Mouse (Mus musculus) frontal cortex, postnatal 36 days (tissue): ENCODE measurements around the gene Ccl7.

Experiments
- DNase-seq, 2 experiments: peaks; one replicate each; pipeline ENCODE4 v3.0.0; 2022; ENCODE audit warnings: low spot score in 2 of 2

Ccl7 gene

DNA sequence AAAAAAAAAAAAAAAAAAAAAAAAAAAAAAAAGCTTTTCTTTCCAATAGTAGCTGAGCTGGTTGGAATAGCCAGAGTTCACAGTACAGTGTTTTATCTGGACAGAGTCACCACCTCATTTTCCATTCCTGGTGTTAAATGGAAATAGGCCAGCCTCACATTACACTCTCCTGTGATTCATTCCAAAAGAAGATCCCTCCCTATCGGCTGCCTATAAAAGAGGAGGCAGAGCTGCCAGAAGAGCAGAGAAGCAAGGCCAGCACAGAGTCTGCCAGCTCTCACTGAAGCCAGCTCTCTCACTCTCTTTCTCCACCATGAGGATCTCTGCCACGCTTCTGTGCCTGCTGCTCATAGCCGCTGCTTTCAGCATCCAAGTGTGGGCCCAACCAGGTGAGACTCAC lies at the start of gene Ccl7:
Gene Ccl7 (plus strand): TSS at position 242 of the 400 bp plus-strand sequence.
- peak in 1 of 2 experiments; percentile 19 for DNase-seq

- DNase-seq, result peak; percentile 85 to 88
These were observed 49.2 kb upstream of the Ccl7 start for GRCm38 (mm10) chr11:81996172-81996841.

GRCm38 (mm10) chr11:81997085-81997484 lies 48.4 kb upstream of the Ccl7 start:
- no peak for DNase-seq

GRCm38 (mm10) chr11:81998646-81999045 lies 46.9 kb upstream of the Ccl7 start:
- DNase-seq, result no peak

GRCm38 (mm10) chr11:81999469-81999868 lies 46.0 kb upstream of the Ccl7 start:
- DNase-seq, result no peak

DNA sequence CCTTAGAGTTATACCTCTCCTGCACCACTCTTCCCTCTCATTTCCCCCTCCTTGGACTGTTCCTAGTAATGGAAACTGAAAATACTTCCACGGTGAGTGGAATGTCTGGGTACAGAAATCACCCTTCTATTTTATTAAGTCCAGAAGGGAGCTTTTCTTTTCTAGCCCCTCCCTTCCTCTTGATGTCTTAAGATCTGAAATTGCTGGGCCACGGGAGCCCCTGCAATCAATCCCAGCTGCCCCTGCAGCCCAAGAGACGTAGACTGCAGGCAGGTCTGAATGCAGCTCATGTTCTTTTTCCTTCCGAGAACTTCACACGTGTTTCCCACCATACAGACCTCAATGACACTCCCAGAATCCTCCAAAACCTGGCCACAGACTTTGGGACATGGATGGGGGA lies 44.9 kb upstream of the Ccl7 start:
- DNase-seq, result no peak

DNA sequence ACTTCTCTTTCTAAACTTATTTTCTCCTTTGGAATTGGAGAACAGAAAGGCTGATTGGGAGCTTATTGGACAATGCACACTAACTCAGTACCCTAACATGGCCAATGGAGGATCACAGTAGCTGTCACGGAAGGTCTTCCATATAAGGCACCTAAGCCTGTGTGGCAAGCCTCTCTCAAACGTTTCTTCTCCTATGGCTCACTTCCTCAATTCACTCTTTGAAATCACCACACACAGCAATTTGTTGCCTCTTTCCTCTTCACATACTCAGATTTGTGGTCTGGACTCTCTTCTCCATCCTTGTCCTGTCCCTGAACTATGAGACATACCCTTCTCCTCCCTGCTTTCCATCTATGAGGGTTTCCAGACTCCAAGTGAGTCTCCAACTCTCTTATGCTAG lies 40.7 kb upstream of the Ccl7 start:
- DNase-seq, result no peak

- DNase-seq, result no peak
These were observed 38.6 kb upstream of the Ccl7 start for GRCm38 (mm10) chr11:82006796-82007423.

- peak in 1 of 2 experiments; percentile 30 for DNase-seq
These were observed 35.4 kb upstream of the Ccl7 start for GRCm38 (mm10) chr11:82010115-82010514.

GRCm38 (mm10) chr11:82011411-82012193 lies 33.9 kb upstream of the Ccl7 start:
- no peak for DNase-seq

DNA sequence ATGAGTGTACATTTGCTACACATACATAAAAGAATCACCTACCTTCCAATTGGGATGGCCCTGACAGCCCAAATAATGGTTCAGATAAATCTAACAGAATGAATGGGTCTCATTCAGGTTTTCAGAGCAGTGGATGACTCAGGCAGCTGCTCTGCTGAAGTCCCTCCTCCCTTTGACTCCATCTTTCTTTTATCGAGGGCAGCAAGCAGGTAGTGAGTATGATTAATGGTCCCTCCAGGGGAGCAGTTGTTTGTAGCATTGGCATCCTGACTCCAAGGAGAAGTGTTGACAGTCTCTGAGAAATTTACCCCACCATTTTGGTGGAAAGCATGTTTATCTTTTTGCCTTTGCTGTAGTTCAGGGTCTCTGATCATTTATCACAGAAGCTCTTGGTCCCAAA lies 31.8 kb upstream of the Ccl7 start:
- no peak for DNase-seq

- no peak for DNase-seq
These were observed 30.4 kb upstream of the Ccl7 start for GRCm38 (mm10) chr11:82015066-82015465.

GRCm38 (mm10) chr11:82016181-82016780 lies 29.2 kb upstream of the Ccl7 start:
- no peak for DNase-seq

- DNase-seq, result no peak
These were observed 26.1 kb upstream of the Ccl7 start for GRCm38 (mm10) chr11:82019389-82019788.

DNA sequence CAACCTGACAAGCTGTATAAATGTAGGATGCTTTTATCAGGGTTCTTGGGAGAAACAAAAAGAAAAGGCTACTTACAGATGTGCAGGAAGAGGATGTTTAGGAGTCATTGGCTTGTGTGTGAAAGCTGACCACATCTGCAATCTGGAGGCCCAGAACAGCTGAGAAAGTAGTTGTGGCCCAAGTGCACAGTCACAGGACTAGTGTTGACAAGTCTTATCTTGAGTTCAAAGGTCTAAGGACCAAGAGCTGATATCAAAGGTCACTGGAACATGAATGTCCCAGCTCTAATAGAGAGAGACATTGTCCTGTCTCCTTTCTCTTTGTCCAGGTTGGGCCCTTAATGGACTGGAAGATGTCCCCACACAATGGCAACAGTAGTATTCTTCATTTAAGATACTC lies 25.7 kb upstream of the Ccl7 start:
- DNase-seq, result no peak

- no peak for DNase-seq
These were observed 24.1 kb upstream of the Ccl7 start for GRCm38 (mm10) chr11:82021406-82021805.

DNA sequence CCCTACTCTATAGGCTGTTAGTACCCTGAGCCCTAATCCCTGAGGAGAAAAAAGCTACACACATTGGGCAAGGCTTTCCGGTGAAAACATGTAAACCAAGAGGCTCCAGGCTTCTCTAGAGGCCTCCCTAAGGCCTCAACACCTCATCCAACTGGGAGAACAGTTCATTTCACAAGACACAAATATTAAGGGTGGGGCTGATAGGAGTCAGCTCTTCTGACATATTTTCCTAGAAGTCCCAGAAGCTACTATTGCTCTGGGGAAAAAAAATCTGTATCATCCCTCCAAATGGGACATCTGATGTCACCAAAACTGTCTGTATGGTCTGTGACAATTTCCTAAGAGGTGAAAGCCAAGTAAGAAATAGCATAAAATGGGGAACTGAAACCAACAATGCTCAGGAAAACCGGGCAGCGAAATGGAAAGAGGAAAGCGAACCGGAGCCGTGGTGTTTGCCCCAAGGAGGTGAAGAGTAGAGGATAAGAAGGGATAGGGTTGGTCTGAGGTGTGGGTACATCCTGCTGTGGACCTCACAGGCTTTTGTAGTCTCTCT lies 22.9 kb upstream of the Ccl7 start:
- DNase-seq, result no peak

DNA sequence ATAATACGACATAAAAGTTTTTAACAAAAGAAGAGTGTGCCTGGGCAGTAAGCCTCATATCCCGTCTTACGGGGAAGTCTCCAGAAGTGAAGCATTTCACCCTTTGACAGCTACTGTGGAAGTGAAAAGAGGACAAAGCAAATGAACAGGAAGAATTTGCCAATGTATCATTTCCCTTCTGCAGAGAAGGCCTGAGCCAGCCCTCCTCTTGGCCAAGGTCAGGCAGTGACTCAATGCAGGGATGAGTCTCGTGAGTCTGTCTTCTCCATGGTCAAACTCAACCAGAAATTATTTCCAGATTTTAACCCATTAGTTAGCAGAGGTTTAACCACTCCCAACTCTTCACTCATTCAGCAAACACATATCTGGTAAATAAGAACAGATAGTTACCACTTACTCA lies 21.7 kb upstream of the Ccl7 start:
- DNase-seq, result no peak

GRCm38 (mm10) chr11:82030171-82030570 lies 15.3 kb upstream of the Ccl7 start:
- no peak for DNase-seq

DNA sequence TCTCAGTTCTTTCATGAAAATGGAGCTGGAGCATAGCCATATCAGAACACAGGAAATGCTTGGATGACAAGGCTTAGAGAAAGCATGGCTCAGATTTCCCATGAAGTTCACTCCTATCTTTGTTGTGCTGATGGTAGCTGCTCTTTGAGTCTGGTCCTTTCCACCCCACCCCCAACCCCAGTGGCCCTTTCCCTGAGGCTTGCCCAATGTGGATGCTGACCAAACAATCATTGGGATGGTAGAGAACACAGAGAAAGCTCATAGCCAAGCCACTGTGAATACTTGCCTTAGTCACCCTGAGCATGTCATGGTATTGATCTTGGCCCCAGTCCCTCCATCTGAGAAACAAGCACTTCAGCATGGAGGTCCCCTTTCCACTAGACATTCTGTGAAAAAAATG lies 13.4 kb upstream of the Ccl7 start:
- no peak for DNase-seq

- no peak for DNase-seq
These were observed 12.7 kb upstream of the Ccl7 start for GRCm38 (mm10) chr11:82032678-82033344.

GRCm38 (mm10) chr11:82034446-82034845 lies 11.1 kb upstream of the Ccl7 start:
- DNase-seq, result no peak
